Mouse (Mus musculus) CH12.LX (cell line): ENCODE results near the gene Rab6a. TPM values are rescaled to one million over a fixed set of nuclear protein-coding genes. Genes with fewer than 3 reads are reported as not detected.

Source experiments
- DNase-seq: peaks from one replicate; pipeline ENCODE4 v3.0.0-alpha.2; 2013; ENCODE audit errors: extremely low read depth
- H3K27ac ChIP-seq: 2 replicates; pipeline ENCODE4 v1.5.1; 2012; ENCODE audit warnings: low read depth, mild to moderate bottlenecking, control low read depth, moderate library complexity; ENCODE audit not compliant: insufficient read depth
- H3K27me3 ChIP-seq: replicated peaks from 2 replicates; pipeline ENCODE3; 2012; ENCODE audit warnings: inconsistent platforms
- H3K36me3 ChIP-seq, 2 experiments: replicated peaks in 1 of 2; 2 replicates each; pipeline versions ENCODE3 to v1.6.1; 2012; ENCODE audit warnings: inconsistent platforms in 1 of 2, low read length in 1 of 2, mild to moderate bottlenecking in 1 of 2, mixed read lengths in 1 of 2, moderate library complexity in 1 of 2; ENCODE audit not compliant: control insufficient read depth in 1 of 2, insufficient read depth in 1 of 2
- H3K4me1 ChIP-seq, 2 experiments: 2 replicates each; pipeline ENCODE4 v1.6.1; 2012; ENCODE audit warnings: inconsistent platforms in 1 of 2, moderate library complexity in 1 of 2; ENCODE audit not compliant: insufficient read depth in 2 of 2, control insufficient read depth in 1 of 2
- H3K4me2 ChIP-seq: 2 replicates; pipeline ENCODE4 v1.6.1; 2012; ENCODE audit warnings: low read depth, mild to moderate bottlenecking, control low read depth; ENCODE audit not compliant: poor library complexity, insufficient read depth, severe bottlenecking
- H3K4me3 ChIP-seq, 3 experiments: fragments of 150-350 bp in 1 of 3; sonication (generic) in 1 of 3; replicated peaks in 1 of 3; 2 replicates each; pipeline versions ENCODE3 to v1.5.1; 2011 to 2012; ENCODE audit warnings: low read depth in 2 of 3, low read length in 2 of 3, mild to moderate bottlenecking in 2 of 3, moderate library complexity in 2 of 3, control low read depth in 1 of 3, improper control_type of control experiment in 1 of 3, inconsistent platforms in 1 of 3, mixed read lengths in 1 of 3; ENCODE audit not compliant: poor library complexity in 1 of 3
- H3K79me2 ChIP-seq: replicated peaks from 2 replicates; pipeline ENCODE4 v1.6.1; 2012; ENCODE audit warnings: mild to moderate bottlenecking, moderate library complexity; ENCODE audit not compliant: control insufficient read depth, poor library complexity, insufficient read depth, severe bottlenecking; ENCODE audit errors: extremely low read depth
- H3K9ac ChIP-seq: 2 replicates; pipeline ENCODE4 v1.6.1; 2012; ENCODE audit warnings: low read depth, mild to moderate bottlenecking, control low read depth, moderate library complexity; ENCODE audit not compliant: insufficient read depth
- H3K9me3 ChIP-seq: replicated peaks from 2 replicates; pipeline ENCODE3; 2012; ENCODE audit warnings: low read length, inconsistent platforms, mixed read lengths
- CHD2 ChIP-seq: IDR thresholded peaks from 2 replicates; pipeline ENCODE4 v1.6.1; 2011; ENCODE audit warnings: low read length, improper control_type of control experiment
- E2F4 ChIP-seq: IDR thresholded peaks from 2 replicates; pipeline ENCODE4 v1.6.1; 2011; ENCODE audit warnings: low read depth, low read length, improper control_type of control experiment; ENCODE audit not compliant: insufficient replicate concordance
- ELF1 ChIP-seq: IDR thresholded peaks from 2 replicates; pipeline ENCODE4 v1.6.1; 2014; ENCODE audit warnings: low read depth, mild to moderate bottlenecking, inconsistent platforms, low read length, improper control_type of control experiment
- ETS1 ChIP-seq: conservative IDR thresholded peaks from 2 replicates; pipeline ENCODE4 v1.6.1; 2012; ENCODE audit warnings: low read depth, mild to moderate bottlenecking, inconsistent platforms, low read length, improper control_type of control experiment, moderate library complexity
- GABPA ChIP-seq: IDR thresholded peaks from 2 replicates; pipeline ENCODE4 v1.6.1; 2012; ENCODE audit warnings: low read depth, low read length, improper control_type of control experiment, inconsistent platforms; ENCODE audit not compliant: insufficient replicate concordance
- IRF4 ChIP-seq: IDR thresholded peaks from 2 replicates; pipeline ENCODE4 v1.6.1; 2014; ENCODE audit warnings: low read depth, mild to moderate bottlenecking, inconsistent platforms, low read length, improper control_type of control experiment
- MAFK ChIP-seq: IDR thresholded peaks from 2 replicates; pipeline ENCODE4 v1.6.1; 2011; ENCODE audit warnings: low read length, improper control_type of control experiment; ENCODE audit not compliant: insufficient replicate concordance
- MAX ChIP-seq: IDR thresholded peaks from 2 replicates; pipeline ENCODE4 v1.6.1; 2011; ENCODE audit warnings: low read length, improper control_type of control experiment
- MAZ ChIP-seq: IDR thresholded peaks from 2 replicates; pipeline ENCODE4 v1.6.1; 2012; ENCODE audit warnings: low read depth, mild to moderate bottlenecking, inconsistent platforms, low read length, improper control_type of control experiment, moderate library complexity
- MEF2A ChIP-seq: IDR thresholded peaks from 2 replicates; pipeline ENCODE4 v1.6.1; 2014; ENCODE audit warnings: low read depth, mild to moderate bottlenecking, inconsistent platforms, low read length, improper control_type of control experiment, borderline replicate concordance
- MXI1 ChIP-seq: IDR thresholded peaks from 2 replicates; pipeline ENCODE4 v1.6.1; 2011; ENCODE audit warnings: mild to moderate bottlenecking, low read depth, low read length, improper control_type of control experiment
- MYC ChIP-seq: IDR thresholded peaks from 2 replicates; pipeline ENCODE4 v1.6.1; 2011; ENCODE audit warnings: low read depth, mild to moderate bottlenecking, improper control_type of control experiment, low read length
- NELFE ChIP-seq: IDR thresholded peaks from 2 replicates; pipeline ENCODE4 v1.6.1; 2011; ENCODE audit warnings: low read depth, low read length, improper control_type of control experiment
- POLR2A ChIP-seq: IDR thresholded peaks from 2 replicates; pipeline ENCODE4 v1.6.1; 2011; ENCODE audit warnings: low read depth, mild to moderate bottlenecking, improper control_type of control experiment, low read length
- POLR2AphosphoS2 ChIP-seq: IDR thresholded peaks from 2 replicates; pipeline ENCODE4 v1.6.1; 2011; ENCODE audit warnings: low read depth, low read length, improper control_type of control experiment
- RCOR1 ChIP-seq: conservative IDR thresholded peaks from 2 replicates; pipeline ENCODE4 v1.6.1; 2012; ENCODE audit warnings: low read depth, mild to moderate bottlenecking, inconsistent platforms, low read length, improper control_type of control experiment
- SIN3A ChIP-seq: IDR thresholded peaks from 2 replicates; pipeline ENCODE4 v1.6.1; 2012; ENCODE audit warnings: low read length, improper control_type of control experiment, inconsistent platforms
- TBP ChIP-seq: conservative IDR thresholded peaks from 2 replicates; pipeline ENCODE4 v1.6.1; 2011; ENCODE audit warnings: low read depth, low read length, improper control_type of control experiment
- UBTF ChIP-seq: IDR thresholded peaks from 2 replicates; pipeline ENCODE4 v1.6.1; 2012; ENCODE audit warnings: low read depth, mild to moderate bottlenecking, inconsistent platforms, low read length, improper control_type of control experiment, moderate library complexity
- USF2 ChIP-seq: conservative IDR thresholded peaks from 2 replicates; pipeline ENCODE4 v1.6.1; 2011; ENCODE audit warnings: low read depth, low read length, improper control_type of control experiment
- ZNF384 ChIP-seq: IDR thresholded peaks from 2 replicates; pipeline ENCODE4 v1.6.1; 2012; ENCODE audit warnings: low read depth, low read length, improper control_type of control experiment, inconsistent platforms
- dilution Hi-C: fragments of 300-500 bp; cut with MboI; formaldehyde crosslinking; loops from 2 replicates; pipeline ENCODE4 v1.14.3; 2020; ENCODE audit warnings: low sequenced_read_pairs; ENCODE audit not compliant: extremely low pct_unique_long_range_greater_than_20kb, extremely low pct_ligation_motif_present
- in situ Hi-C: fragments of 300-500 bp; cut with MboI; formaldehyde crosslinking; loops from 3 replicates; pipeline ENCODE4 v1.14.3; 2019; ENCODE audit warnings: low sequenced_read_pairs, low pct_ligation_motif_present, low pct_unique_long_range_greater_than_20kb, mixed read lengths
- polyA plus RNA-seq: library from polyadenylated mRNA; unstranded; fragments of >175 nt; gene quantifications from 2 replicates; pipeline ENCODE4 v1.2.1, GENCODE M21; 2012; ENCODE audit warnings: low read depth; ENCODE audit not compliant: insufficient read length
- total RNA-seq, 2 experiments: library from RNA; depleted of rRNA; stranded (reverse); fragments of 300-350 nt in 1 of 2; fragments of >200 nt in 1 of 2; gene quantifications; 2 replicates each; pipeline ENCODE4 v1.2.3; 2012 to 2014

Rab6a gene
- total and polyA plus RNA-seq, 3 experiments: 11.1 to 30.7 (median 30.7) TPM

GRCm38 (mm10) chr7:100670646-100671045 lies 63.4 kb downstream of the Rab6a start:
- Histone ChIP-seq H3K9ac (no peak overlapping the region), H3K9me3 (no peaks in the 10 kb centered on the region), H3K27ac (no peak overlapping the region), H3K4me1 (no peaks in the 10 kb centered on the region), H3K79me2 (no peaks in the 10 kb centered on the region), H3K4me3 (no peak overlapping the region), H3K27me3 (peaks cover 66% of the 10 kb centered on the region), H3K4me2 (no peak overlapping the region), H3K36me3 (no peaks in the 10 kb centered on the region)
- dilution Hi-C loops (no loop called here), in situ Hi-C loops (no loop called here)
- no peak for TF ChIP-seq GABPA
- TF ChIP-seq USF2: no peak
- TF ChIP-seq SIN3A: no peak
- DNase-seq: no peak

DNA sequence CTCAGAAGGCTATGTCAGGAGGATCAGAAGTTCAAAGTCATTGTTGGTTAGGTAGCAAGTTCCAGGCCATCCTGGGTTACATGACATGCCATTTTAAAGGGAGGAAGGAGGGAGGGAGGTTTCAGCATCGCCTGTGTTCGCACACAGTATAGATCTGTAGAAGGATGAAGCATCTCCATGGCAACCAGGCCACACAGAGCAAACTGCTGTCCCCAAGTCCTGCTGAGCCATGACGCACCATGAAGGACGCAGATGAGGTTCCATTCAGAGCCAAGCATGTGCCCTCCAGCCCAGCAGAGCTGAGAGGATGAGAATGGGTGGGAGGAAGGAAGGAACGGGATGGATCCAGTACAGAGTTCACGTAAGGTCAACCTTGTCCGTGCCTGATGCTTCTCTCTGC lies 66.2 kb downstream of the Rab6a start:
- Histone ChIP-seq H3K9ac (no peak overlapping the region), H3K27me3 (peaks cover 65% of the 10 kb centered on the region)
- TF ChIP-seq CHD2 (no peak), POLR2AphosphoS2 (no peak)
- TF ChIP-seq, all 38 proteins: peak for 0
- DNase-seq: no peak
- no peaks in the 10 kb centered on the region for H3K4me1 ChIP-seq
- in situ Hi-C loops: no loop called here
- no peak overlapping the region for H3K4me2 ChIP-seq
- H3K79me2 ChIP-seq: no peaks in the 10 kb centered on the region
- no peak overlapping the region for H3K4me3 ChIP-seq
- H3K36me3 ChIP-seq: no peaks in the 10 kb centered on the region
- H3K27ac ChIP-seq: no peak overlapping the region
- dilution Hi-C loops: no loop called here
- no peaks in the 10 kb centered on the region for H3K9me3 ChIP-seq

DNA sequence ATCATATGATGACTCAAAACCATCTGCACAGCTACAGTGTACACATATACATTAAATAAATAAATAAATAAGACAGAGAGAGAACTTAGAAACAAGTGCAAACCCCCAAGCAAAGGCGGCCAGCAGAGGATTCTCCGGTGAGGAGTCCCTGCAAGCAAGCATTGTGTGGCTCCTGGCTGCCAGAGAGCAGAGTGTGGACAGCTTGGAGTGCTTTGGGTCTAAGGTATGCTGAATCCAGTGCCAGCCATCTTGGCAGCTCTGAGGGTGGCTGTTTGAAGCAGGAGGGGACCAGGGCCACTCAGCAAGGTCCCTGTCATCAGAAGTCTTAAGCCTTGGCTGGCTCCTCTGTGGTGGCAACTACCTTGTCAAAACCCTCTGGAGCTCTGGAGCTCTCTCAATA lies 67.7 kb downstream of the Rab6a start:
- Histone ChIP-seq H3K79me2 (no peaks in the 10 kb centered on the region), H3K9me3 (no peaks in the 10 kb centered on the region), H3K27me3 (peaks cover 55% of the 10 kb centered on the region), H3K9ac (no peak overlapping the region), H3K36me3 (no peaks in the 10 kb centered on the region), H3K4me1 (0 out of 4 replicates have a peak, but pooled peaks cover 0 to 3% of the 10 kb centered on the region in 2 experiments)
- in situ Hi-C loops: no loop called here
- dilution Hi-C loops: no loop called here
- TF ChIP-seq UBTF (no peak), RCOR1 (no peak)
- TF ChIP-seq, all 38 proteins: peak for 0
- DNase-seq: no peak
- no peak overlapping the region for H3K27ac ChIP-seq
- H3K4me3 ChIP-seq: no peak overlapping the region
- H3K4me2 ChIP-seq: no peak overlapping the region

DNA sequence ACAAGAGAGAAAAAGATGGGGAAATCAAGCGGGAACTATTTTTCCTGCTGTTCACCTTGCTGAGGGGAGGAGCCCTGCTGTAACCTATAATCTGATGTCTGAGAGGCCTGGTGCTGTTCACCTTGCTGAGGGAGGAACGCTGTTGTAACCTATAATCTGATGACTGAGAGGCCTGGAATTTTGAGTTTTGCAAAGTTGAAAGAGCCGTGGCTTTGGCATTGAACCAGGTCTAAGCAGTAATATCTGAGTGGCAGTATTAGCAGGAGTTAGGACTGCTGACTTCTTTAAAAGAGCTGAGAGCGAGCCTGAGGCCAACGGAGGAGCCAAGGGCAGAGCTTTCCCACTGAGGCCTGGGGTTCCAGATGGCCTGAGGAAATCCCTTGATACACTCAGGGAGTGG lies 70.8 kb downstream of the Rab6a start:
- in situ Hi-C loops (no loop called here), dilution Hi-C loops (no loop called here)
- H3K4me2 ChIP-seq: no peak overlapping the region
- no peak for DNase-seq
- no peaks in the 10 kb centered on the region for H3K36me3 ChIP-seq
- no peaks in the 10 kb centered on the region for H3K9me3 ChIP-seq
- no peak overlapping the region for H3K4me3 ChIP-seq
- 0 out of 4 replicates have a peak, but pooled peaks cover 0 to 3% of the 10 kb centered on the region in 2 experiments for H3K4me1 ChIP-seq
- no peak overlapping the region for H3K27ac ChIP-seq
- no peaks in the 10 kb centered on the region for H3K79me2 ChIP-seq
- H3K27me3 ChIP-seq: peaks cover 37% of the 10 kb centered on the region
- no peak overlapping the region for H3K9ac ChIP-seq
- TF ChIP-seq MAZ (no peak), TBP (no peak), E2F4 (no peak), ZNF384 (no peak), POLR2A (no peak), MAFK (no peak), MXI1 (no peak), ELF1 (no peak), IRF4 (no peak), CHD2 (no peak), MYC (no peak), MAX (no peak), MEF2A (no peak), ETS1 (no peak), NELFE (no peak)
